Mouse (Mus musculus) intestine, embryonic 14.5 days (tissue): ENCODE measurements around the gene Pqlc2. TPM values are rescaled to one million over a fixed set of nuclear protein-coding genes. Genes with fewer than 3 reads are reported as not detected.

Source experiments
- ATAC-seq: fragments of 200-750 bp; cut with Nextera tagmentation; replicated peaks from 2 replicates; pipeline ENCODE4 v1.8.0; 2017; ENCODE audit warnings: low read depth, moderate number of reproducible peaks, moderate TSS enrichment, moderate library complexity; ENCODE audit not compliant: low FRiP score, low TSS enrichment
- DNase-seq: peaks from one replicate; pipeline ENCODE4 v3.0.0-alpha.2; 2018; ENCODE audit warnings: low spot score
- H3K27ac ChIP-seq: fragments of 300-500 bp; sonication (generic); 2 replicates; pipeline ENCODE4 v1.5.1; 2014; ENCODE audit warnings: low read depth, mild to moderate bottlenecking, control low read depth
- H3K27me3 ChIP-seq: fragments of 300-500 bp; sonication (generic); replicated peaks from 2 replicates; pipeline ENCODE4 v1.6.1; 2014; ENCODE audit warnings: low read length, control low read depth; ENCODE audit not compliant: control insufficient read depth, insufficient read depth
- H3K36me3 ChIP-seq: fragments of 300-500 bp; sonication (generic); 2 replicates; pipeline ENCODE4 v1.6.1; 2014; ENCODE audit warnings: low read length, control low read depth; ENCODE audit not compliant: control insufficient read depth, insufficient read depth
- H3K4me1 ChIP-seq: fragments of 300-500 bp; sonication (generic); replicated peaks from 2 replicates; pipeline ENCODE4 v1.6.1; 2014; ENCODE audit warnings: low read length, control low read depth, mixed read lengths; ENCODE audit not compliant: control insufficient read depth, insufficient read depth
- H3K4me2 ChIP-seq: fragments of 300-500 bp; sonication (generic); 2 replicates; pipeline ENCODE4 v1.6.1; 2014; ENCODE audit warnings: low read length
- H3K4me3 ChIP-seq: fragments of 300-500 bp; sonication (generic); 2 replicates; pipeline ENCODE4 v1.5.1; 2014; ENCODE audit warnings: low read depth, low read length, control low read depth, mixed read lengths
- H3K9ac ChIP-seq: fragments of 300-500 bp; sonication (generic); 2 replicates; pipeline ENCODE4 v1.6.1; 2014; ENCODE audit warnings: mild to moderate bottlenecking, low read length
- H3K9me3 ChIP-seq: fragments of 300-500 bp; sonication (generic); 2 replicates; pipeline ENCODE4 v1.6.1; 2016; ENCODE audit warnings: low read length, control low read depth; ENCODE audit not compliant: control insufficient read depth
- WGBS: fragments of 180-500 bp; shearing (Covaris S2); extraction: QIAGEN DNeasy Blood & Tissue Kit; methylation state at CpG from one replicate; pipeline ENCODE4 v1.1.7; 2014; 5-methylcytosine and 5-hydroxymethylcytosine counted together
- polyA plus RNA-seq: library from polyadenylated mRNA; unstranded; fragments of >200 nt; fragmentation: Nextera tagmentation; extraction: Ambion mirVana; gene quantifications from 2 replicates; pipeline ENCODE4 v1.2.1, GENCODE M21; 2014

Pqlc2 gene
- polyA plus RNA-seq, 1 experiment from 2014 or later, result 17.1 TPM

DNA sequence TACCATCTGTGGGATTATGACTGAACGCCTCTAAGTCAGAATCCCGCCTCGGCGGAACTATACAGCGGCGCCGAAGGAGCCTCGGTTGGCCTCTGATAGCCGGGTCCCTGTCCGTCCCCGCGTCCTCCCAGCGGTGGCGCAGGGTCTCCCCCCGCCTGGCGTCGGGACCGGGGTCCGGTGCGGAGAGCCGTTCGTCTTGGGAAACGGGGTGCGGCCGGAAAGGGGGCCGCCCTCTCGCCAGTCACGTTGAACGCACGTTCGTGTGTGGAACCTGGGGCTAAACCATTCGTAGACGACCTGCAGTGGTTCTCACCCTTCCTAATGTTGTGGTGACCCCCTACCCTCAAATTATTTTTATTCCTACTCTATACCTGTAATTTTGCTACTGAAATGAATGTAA, 27.6 kb upstream of the Pqlc2 start:
- WGBS, result 55% methylated on average over 33 of the region's 33 CpGs
- ATAC-seq, result 0 out of 2 replicates have a peak, but pooled peaks have one; percentile 45
- no peaks in the 10 kb centered on the region for H3K9me3 ChIP-seq
- no peak overlapping the region for H3K9ac ChIP-seq
- H3K27me3 ChIP-seq, result peaks cover 5% of the 10 kb centered on the region; the same call in 1 of the 2 replicates
- H3K27ac ChIP-seq, result no peak overlapping the region
- H3K36me3 ChIP-seq, result no peaks in the 10 kb centered on the region
- no peak overlapping the region for H3K4me3 ChIP-seq
- no peaks in the 10 kb centered on the region for H3K4me1 ChIP-seq
- H3K4me2 ChIP-seq, result no peak overlapping the region
- no peak for DNase-seq

DNA sequence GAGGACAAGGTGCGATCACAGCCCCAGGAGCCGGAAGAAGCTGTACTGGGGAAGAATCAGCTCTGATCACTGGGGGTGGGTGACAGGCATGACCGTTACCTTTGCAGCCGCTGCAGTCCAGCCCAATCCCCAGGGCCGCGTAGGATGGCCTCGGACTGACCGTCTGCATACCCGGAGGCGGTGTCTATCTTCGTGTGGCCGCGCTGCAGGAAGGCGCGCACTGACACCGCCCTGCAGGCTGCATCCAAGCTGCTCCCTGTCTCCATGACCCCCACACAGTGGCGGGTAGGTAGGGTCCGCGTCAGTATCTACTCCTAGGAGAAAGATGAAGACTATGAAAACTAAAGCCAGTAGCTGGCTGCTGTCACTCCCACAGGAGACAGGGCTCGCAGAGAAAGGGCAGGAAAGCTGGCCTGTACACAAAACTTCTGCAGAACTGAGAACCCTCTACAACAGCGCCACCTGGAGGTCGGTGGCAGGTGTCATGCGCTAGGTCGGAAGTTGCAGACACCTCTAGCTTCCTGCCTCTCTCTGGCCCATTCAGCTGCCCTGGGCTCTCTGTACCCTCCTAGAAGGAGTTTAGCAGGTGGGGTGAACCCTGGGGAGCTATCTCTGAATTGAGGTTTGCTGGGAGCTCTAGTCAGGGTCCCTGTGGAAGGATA, 26.4 kb upstream of the Pqlc2 start:
- Histone ChIP-seq H3K36me3 (no peaks in the 10 kb centered on the region), H3K4me3 (peak overlapping the region; percentile 13; the same call in 1 of the 2 replicates), H3K27me3 (peaks cover 5% of the 10 kb centered on the region; the same call in 1 of the 2 replicates), H3K27ac (no peak overlapping the region), H3K9ac (no peak overlapping the region), H3K4me1 (no peaks in the 10 kb centered on the region), H3K4me2 (peak overlapping the region; percentile 46), H3K9me3 (no peaks in the 10 kb centered on the region)
- ATAC-seq (peak; percentile 68; the same call in 1 of the 2 replicates), DNase-seq (peak; percentile 89)
- WGBS, result 21% methylated on average over 24 of the region's 24 CpGs

DNA sequence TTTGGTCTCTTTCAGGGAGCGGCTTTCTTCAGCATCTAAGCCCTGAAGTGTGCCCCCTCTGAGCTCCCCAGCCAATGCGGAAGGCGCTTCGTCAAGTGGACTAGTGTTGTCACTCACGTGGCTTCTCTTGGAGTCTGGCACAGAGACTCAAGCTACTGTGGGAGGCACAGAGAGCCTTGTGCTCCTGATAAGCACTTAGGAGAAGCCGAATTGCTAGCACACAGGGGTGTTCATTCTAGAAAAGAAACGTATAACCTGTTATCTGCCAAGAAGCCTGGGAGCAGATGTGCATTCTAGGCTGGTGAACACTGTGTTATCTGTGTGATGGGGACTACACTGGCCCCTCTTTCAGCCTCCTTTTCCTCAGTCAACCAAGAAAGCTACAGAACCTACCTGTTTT, 25.0 kb upstream of the Pqlc2 start:
- Histone ChIP-seq H3K27me3 (peaks cover 5% of the 10 kb centered on the region; the same call in 1 of the 2 replicates), H3K4me3 (no peak overlapping the region), H3K9me3 (no peaks in the 10 kb centered on the region), H3K9ac (no peak overlapping the region), H3K4me1 (no peaks in the 10 kb centered on the region), H3K27ac (no peak overlapping the region), H3K36me3 (no peaks in the 10 kb centered on the region), H3K4me2 (no peak overlapping the region)
- ATAC-seq (no peak), DNase-seq (no peak)
- 55% methylated on average over 7 of the region's 7 CpGs for WGBS

DNA sequence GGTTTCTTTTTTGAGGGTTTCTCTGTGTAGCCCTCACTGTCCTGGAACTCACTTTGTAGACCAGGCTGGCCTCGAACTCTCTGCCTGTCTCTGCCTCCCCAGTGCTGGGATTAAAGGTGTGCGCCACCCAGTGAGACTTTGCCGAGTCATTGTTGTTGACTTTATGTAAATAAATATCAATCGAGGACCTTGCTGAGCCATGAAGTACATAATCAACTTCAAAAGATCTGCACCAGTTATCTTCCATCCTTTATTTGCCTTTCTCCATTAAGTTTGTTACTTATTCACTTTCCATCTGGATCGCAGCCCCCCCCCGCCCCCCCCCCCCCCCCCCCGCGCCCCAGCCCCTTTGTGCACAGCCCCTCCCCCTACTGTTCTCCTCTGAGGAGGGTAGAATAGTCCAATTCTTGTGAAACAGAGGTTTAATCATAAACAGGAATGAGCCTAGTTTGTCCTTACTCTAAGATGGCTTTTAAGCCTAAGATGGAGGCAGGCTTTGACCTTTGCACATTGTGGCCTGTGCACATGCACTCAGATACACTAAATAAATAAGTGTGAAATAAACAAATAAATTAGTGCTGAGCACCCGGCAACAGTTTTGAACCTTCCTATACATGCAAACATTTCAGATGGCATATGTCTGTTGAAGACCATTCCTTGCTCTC, 24.3 kb upstream of the Pqlc2 start:
- WGBS, result 65% methylated on average over 6 of the region's 9 CpGs
- no peak overlapping the region for H3K4me3 ChIP-seq
- DNase-seq (no peak), ATAC-seq (no peak; the same call in 1 of the 2 replicates)
- no peaks in the 10 kb centered on the region for H3K36me3 ChIP-seq
- H3K4me2 ChIP-seq, result no peak overlapping the region
- H3K9ac ChIP-seq, result no peak overlapping the region
- peaks cover 5% of the 10 kb centered on the region; the same call in 1 of the 2 replicates for H3K27me3 ChIP-seq
- H3K4me1 ChIP-seq, result no peaks in the 10 kb centered on the region
- no peaks in the 10 kb centered on the region for H3K9me3 ChIP-seq
- H3K27ac ChIP-seq, result no peak overlapping the region

DNA sequence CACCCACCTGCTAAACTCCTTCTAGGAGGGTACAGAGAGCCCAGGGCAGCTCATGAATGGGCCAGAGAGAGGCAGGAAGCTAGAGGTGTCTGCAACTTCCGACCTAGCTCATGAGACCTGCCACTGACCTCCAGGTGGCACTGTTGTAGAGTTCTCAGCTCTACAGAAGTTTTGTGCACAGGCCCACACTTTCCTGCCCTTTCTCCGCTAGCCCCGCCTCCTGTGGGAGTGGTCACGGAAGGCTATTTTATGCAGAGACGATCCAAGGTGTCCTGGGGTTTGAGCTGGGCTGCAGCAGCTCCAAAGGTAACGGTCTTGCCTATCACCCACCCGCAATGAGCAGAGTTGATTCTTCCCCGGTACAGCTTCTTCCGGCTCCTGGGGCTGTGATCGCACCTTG, 20.1 kb upstream of the Pqlc2 start:
- peak overlapping the region; percentile 16; the same call in 1 of the 2 replicates for H3K4me3 ChIP-seq
- peak overlapping the region; percentile 44 for H3K4me2 ChIP-seq
- no peaks in the 10 kb centered on the region for H3K27me3 ChIP-seq
- no peak overlapping the region for H3K9ac ChIP-seq
- H3K4me1 ChIP-seq, result no peaks in the 10 kb centered on the region
- DNase-seq (peak; percentile 88), ATAC-seq (peak; percentile 76; the same call in 1 of the 2 replicates)
- no peaks in the 10 kb centered on the region for H3K36me3 ChIP-seq
- 8% methylated on average over 10 of the region's 10 CpGs for WGBS
- H3K9me3 ChIP-seq, result no peaks in the 10 kb centered on the region
- no peak overlapping the region for H3K27ac ChIP-seq

DNA sequence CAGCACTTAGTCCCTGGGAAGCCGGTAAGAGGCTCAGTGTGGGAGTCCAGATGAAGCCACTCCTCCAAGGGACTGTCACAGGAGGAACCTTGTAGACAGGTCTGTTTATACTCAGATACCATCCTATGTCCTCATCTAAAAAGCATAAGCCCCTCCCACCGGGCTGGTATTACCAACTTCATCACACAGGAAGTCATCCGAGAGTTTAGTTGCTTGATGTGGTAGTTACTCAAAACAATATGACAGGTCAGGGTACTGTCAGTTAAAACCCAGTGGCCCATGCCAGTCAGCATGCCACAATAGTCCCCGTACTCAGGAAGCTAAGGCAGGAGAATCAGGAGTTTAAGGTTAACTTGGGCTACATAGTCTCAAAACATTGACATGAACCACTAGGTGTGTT, 9.2 kb upstream of the Pqlc2 start:
- ATAC-seq, result no peak
- H3K4me3 ChIP-seq, result no peak overlapping the region
- no peak overlapping the region for H3K4me2 ChIP-seq
- no peaks in the 10 kb centered on the region for H3K4me1 ChIP-seq
- H3K9me3 ChIP-seq, result no peaks in the 10 kb centered on the region
- no peak overlapping the region for H3K27ac ChIP-seq
- no peak overlapping the region for H3K9ac ChIP-seq
- 95% methylated on average over 4 of the region's 4 CpGs for WGBS
- peaks cover 36% of the 10 kb centered on the region for H3K36me3 ChIP-seq
- no peak for DNase-seq
- no peaks in the 10 kb centered on the region for H3K27me3 ChIP-seq

DNA sequence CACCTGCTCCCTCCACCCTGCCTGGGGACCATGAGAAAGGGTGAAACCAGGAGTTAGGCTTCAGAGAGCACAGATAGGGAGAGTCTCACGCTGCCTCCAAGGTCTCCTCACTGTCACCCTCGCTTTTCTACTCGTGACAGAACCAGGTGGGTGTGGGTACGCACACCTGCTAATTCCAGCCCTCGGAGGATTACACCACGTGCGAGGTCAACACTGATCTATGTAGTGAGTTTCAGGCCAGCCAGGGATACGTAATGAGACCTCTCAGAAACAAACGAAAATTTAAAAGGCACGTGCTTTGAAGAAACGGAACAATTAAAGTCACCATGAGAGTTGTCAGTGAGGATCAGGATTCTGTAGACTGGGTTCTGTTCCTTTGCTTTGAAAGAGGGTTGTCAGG, 7.9 kb upstream of the Pqlc2 start:
- Histone ChIP-seq H3K27me3 (no peaks in the 10 kb centered on the region), H3K4me2 (no peak overlapping the region), H3K9me3 (no peaks in the 10 kb centered on the region), H3K36me3 (peaks cover 44% of the 10 kb centered on the region), H3K27ac (no peak overlapping the region), H3K4me3 (no peak overlapping the region), H3K4me1 (no peaks in the 10 kb centered on the region), H3K9ac (no peak overlapping the region)
- WGBS, result 93% methylated on average over 11 of the region's 11 CpGs
- DNase-seq (no peak), ATAC-seq (no peak)

DNA sequence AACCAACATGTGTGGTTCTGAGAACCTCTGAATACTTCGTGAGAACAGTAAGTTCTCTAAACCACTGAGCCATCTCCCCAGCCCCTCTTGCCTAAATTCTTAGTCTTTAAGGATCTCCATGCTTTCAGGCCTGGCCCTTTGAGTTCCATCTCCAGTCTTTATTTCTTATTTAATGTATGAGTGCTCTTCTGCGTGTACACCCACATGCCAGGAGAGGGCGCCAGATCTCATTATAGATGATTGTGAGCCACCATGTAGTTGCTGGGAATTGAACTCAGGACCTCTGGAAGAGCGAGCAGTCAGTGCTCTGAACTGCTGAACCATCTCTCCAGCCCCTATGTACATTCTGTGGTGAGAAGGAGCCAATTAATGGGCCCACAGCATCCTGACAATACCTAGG, 2.1 kb upstream of the Pqlc2 start:
- Histone ChIP-seq H3K4me2 (no peak overlapping the region), H3K9me3 (no peaks in the 10 kb centered on the region), H3K4me3 (no peak overlapping the region), H3K36me3 (peaks cover 26% of the 10 kb centered on the region), H3K9ac (no peak overlapping the region), H3K27ac (no peak overlapping the region), H3K27me3 (no peaks in the 10 kb centered on the region), H3K4me1 (peaks cover 15% of the 10 kb centered on the region; the same call in 1 of the 2 replicates)
- 62% methylated on average over 4 of the region's 4 CpGs for WGBS
- no peak for ATAC-seq
- DNase-seq, result no peak
